Mouse (Mus musculus): ENCODE measurements around the gene Fryl. TPM values are rescaled to one million over a fixed set of nuclear protein-coding genes. Genes with fewer than 3 reads are reported as not detected.

The Fryl gene
- total RNA-seq, 4 experiments from 2014 or later = 17.8 to 22.5 (median 18.8) TPM

DNA sequence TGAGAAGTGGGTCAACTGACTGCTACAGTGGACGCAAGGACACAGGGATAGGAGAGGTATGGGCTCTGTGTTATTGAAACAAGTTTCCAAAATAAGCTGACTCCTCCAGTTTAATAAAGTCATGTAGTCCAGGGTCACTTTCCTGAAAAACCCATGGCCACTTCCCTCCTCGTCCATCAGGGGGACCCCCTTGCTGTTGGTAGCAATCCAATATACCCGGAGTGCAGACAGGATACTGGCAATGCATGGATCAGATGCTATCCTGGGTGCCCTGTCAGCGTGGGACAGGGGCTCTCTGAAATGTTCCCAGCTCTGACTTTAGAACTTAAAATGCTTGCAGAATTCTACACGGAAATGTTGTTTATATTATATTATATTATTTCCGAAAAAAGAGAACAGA, 34.0 kb downstream of the Fryl start:
- no peak for DNase-seq (ENCODE audit: low spot score in 2 of 2)

DNA sequence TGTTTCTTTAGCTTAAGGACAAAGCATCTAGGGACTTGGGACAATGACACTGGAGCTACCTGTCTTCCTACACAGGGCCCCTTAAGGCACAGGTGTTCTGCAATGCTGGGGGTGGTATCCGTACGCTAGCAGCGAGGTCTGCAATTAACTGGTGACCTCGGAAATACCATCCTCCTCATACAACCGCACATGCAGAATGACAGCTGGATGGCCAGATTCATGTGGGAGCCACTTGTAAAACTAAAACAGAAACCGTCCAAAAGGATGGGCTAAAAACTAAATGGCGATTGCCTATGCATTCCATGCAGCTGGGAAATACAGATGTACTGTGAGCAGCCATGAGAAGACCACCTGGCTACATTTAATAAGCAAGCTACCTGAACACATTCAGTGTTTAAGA, 34.6 kb downstream of the Fryl start:
- DNase-seq (ENCODE audit: low spot score in 2 of 2) = no peak

GRCm38 (mm10) chr5:73219716-73220115, 36.7 kb downstream of the Fryl start:
- DNase-seq (ENCODE audit: low spot score in 2 of 2) = no peak

GRCm38 (mm10) chr5:73218065-73218464, 38.4 kb downstream of the Fryl start:
- DNase-seq (ENCODE audit: low spot score in 2 of 2) = no peak

DNA sequence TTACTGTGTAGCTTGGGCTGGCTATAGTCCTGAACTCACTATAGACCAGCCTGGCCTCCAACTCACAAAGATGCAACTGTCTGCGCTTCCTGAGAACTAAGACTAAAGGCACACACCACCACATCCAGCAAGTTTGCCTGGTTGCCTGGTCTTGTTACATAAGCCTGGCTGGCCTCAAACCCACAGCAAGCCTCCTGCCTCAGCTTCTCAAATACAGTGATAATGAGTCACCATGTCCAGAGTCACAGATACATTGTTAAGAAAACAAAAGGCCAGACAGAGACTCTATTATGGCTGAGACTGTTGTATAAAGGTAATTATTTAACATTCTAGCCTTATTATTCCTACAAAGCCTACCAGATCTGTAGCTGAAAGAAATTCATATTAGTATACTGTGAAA, 39.3 kb downstream of the Fryl start:
- DNase-seq (ENCODE audit: low spot score in 2 of 2) = no peak

DNA sequence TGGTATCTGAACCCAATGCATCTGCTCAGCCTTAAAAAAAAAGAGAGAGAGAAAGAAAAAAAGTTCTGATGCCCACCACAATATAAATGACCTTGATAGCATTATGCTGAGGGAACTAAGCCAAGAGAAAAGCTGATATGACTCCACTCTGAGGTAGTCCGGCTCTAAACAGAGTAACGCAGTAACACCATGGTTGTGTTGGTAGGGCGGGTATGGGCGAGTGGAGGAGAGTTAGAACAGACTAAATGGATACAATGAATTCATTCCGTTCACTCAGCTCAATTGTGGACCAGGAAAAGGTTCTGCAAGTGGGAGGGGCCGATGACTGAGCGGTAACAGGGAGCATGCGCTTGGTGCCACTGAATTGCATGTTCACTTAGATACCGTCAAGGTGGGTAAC, 40.4 kb downstream of the Fryl start:
- DNase-seq (ENCODE audit: low spot score in 2 of 2) = no peak

DNA sequence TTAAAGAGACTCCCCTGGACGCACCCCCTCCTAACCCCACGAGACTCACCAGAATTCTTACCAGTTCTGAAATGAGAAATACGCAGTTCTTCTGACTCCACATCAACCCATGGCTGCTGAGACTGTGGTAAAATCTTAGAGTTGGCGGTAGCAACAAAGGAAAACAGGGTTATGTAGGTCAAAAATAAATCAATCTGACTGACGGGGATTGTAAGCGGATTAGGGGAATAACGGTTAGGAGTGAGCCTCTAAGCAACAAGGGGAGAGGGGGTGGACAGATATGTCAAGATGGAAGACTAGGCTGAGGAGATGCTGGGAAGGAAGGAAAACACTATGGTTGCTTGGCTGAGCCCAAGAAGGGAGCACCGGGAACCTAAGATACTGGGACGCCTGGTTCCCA, 44.0 kb downstream of the Fryl start:
- no peak for DNase-seq (ENCODE audit: low spot score in 2 of 2)

- no peak for DNase-seq (ENCODE audit: low spot score in 2 of 2)
Observed at GRCm38 (mm10) chr5:73211961-73212360, 44.5 kb downstream of the Fryl start.

GRCm38 (mm10) chr5:73210971-73211315, 45.5 kb downstream of the Fryl start:
- DNase-seq (ENCODE audit: low spot score in 2 of 2) = no peak

GRCm38 (mm10) chr5:73210127-73210970, 46.1 kb downstream of the Fryl start:
- no peak for DNase-seq (ENCODE audit: low spot score in 2 of 2)

- no peak for DNase-seq (ENCODE audit: low spot score in 2 of 2)
Observed at GRCm38 (mm10) chr5:73209201-73210096, 47.0 kb downstream of the Fryl start.

- DNase-seq (ENCODE audit: low spot score in 2 of 2) = no peak
Observed at GRCm38 (mm10) chr5:73208645-73209044, 47.8 kb downstream of the Fryl start.

GRCm38 (mm10) chr5:73206722-73207121, 49.7 kb downstream of the Fryl start:
- DNase-seq (ENCODE audit: low spot score in 2 of 2) = no peak

- no peak for DNase-seq (ENCODE audit: low spot score in 2 of 2)
Observed at GRCm38 (mm10) chr5:73205996-73206629, 50.3 kb downstream of the Fryl start.

- DNase-seq (ENCODE audit: low spot score in 2 of 2) = no peak
Observed at GRCm38 (mm10) chr5:73205050-73205449, 51.4 kb downstream of the Fryl start.

DNA sequence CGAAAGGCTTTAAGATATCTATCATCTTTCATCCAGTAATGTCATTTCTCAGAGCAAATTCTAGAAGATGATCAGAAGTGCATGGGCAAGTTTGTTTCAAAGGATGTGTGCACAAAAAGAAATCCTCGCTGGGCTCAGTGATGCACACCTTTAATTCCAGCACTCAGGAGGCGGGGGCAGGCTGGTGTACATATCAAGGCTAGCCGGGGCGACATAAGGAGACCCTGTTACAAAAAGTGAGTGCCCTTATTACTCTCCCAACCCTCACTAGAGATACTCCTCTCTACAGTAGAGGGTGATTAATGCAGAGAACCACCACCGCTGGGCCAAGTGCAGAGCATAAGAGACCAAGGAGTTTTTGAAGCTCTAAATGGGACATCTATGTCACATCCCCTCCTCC, 53.9 kb downstream of the Fryl start:
- DNase-seq (ENCODE audit: low spot score in 2 of 2) = no peak

DNA sequence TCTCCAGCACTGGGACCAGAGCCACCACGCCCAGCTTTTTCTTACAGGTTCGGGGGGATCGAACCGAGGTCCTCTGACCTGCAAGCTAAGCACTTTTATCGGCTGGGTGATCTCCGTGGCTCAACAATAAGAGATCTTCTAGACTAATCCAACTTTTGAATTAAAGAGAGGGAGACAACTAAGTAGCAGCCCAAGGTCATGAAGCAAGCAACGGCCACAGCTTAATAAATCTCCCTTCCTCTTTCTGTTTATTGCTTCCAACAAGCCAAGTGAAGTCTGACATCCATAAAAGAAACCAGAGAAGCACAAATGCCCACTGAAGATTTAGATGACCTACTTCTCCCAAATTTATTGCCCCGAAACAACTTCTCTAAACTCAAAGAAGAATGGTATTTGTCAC, 54.3 kb downstream of the Fryl start:
- DNase-seq (ENCODE audit: low spot score in 2 of 2) = no peak

DNA sequence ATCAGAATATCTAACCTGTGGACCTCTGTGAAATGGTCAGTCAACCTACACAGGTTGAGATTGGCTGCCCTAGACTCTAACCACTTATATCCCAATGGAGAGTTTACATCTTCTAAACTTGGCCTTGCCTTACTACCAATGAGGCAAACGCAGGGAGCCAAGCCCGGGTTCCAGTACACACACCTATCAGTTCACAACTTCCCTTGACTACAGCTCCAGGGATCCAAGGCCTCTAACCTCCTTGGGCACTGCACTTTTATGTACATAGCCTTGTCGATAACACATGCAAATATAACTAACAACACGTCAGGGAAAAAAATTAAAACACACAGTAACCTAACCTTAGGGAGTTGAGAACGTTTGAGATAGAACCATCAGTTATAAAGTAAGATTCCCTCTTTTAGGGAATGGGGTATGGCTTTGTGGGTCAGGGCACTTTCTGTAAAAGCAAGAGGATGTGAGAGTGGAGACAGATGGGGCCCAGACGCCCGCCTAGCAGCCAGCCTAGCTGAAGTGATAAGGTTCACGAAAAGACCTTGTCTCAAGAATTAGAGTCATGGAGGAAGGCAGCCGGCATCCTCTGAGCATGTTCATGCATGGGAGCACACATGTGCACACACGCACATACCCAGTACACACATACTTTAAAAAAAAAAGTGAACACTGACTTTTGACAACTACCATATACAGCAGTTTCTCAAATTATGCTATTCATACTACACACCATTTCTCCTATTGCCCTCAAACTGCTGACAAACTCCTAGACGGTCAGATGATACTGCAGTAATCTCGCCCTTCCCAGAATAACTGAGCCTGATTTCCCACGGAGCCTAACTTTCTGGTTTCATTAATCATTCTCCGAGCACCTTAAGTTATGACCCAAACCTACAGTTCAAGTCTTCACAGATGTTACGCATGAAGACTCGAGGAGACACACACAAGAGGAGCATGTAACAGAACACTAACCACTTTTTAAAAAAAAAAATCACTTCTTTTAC, 55.7 kb downstream of the Fryl start:
- DNase-seq (ENCODE audit: low spot score in 2 of 2) = no peak

GRCm38 (mm10) chr5:73199586-73199985, 56.8 kb downstream of the Fryl start:
- DNase-seq (ENCODE audit: low spot score in 2 of 2) = no peak

GRCm38 (mm10) chr5:73198690-73199089, 57.7 kb downstream of the Fryl start:
- no peak for DNase-seq (ENCODE audit: low spot score in 2 of 2)

- no peak for DNase-seq (ENCODE audit: low spot score in 2 of 2)
Observed at GRCm38 (mm10) chr5:73197796-73198195, 58.6 kb downstream of the Fryl start.
